Mouse (Mus musculus) megakaryocyte, embryonic 14.5 days (primary cell): ENCODE measurements around the gene Mtus2. TPM values are rescaled to one million over a fixed set of nuclear protein-coding genes. Genes with fewer than 3 reads are reported as not detected.

Experiments used
- H3K27me3 ChIP-seq: replicated peaks from 2 replicates; pipeline ENCODE3; 2012; ENCODE audit warnings: inconsistent platforms
- H3K36me3 ChIP-seq: replicated peaks from 2 replicates; pipeline ENCODE3; 2012; ENCODE audit warnings: low read length, inconsistent platforms, mixed read lengths
- H3K4me1 ChIP-seq: 2 replicates; pipeline ENCODE4 v1.6.1; 2012; ENCODE audit warnings: inconsistent platforms
- H3K4me3 ChIP-seq: replicated peaks from 2 replicates; pipeline ENCODE3; 2012; ENCODE audit warnings: moderate library complexity, mild to moderate bottlenecking, inconsistent platforms
- H3K9me3 ChIP-seq: 2 replicates; pipeline ENCODE4 v1.6.1; 2012; ENCODE audit warnings: inconsistent platforms
- FLI1 ChIP-seq: IDR thresholded peaks from 2 replicates; pipeline ENCODE4 v1.6.1; 2012; ENCODE audit warnings: low read length, inconsistent platforms, mixed read lengths
- GATA1 ChIP-seq: IDR thresholded peaks from 3 replicates; pipeline ENCODE4 v1.6.1; 2012; ENCODE audit warnings: mixed read lengths, low read length, inconsistent platforms, borderline replicate concordance
- polyA plus RNA-seq: library from polyadenylated mRNA; stranded (reverse); fragments of >175 nt; gene quantifications from 2 replicates; pipeline ENCODE4 v1.2.3, GENCODE M21; 2012; ENCODE audit warnings: low replicate concordance; ENCODE audit not compliant: insufficient read depth

Mtus2 gene
- polyA plus RNA-seq = not detected in 2 replicates

- H3K4me1 ChIP-seq = peaks cover 26% of the 10 kb centered on the region
- peaks cover 52% of the 10 kb centered on the region for H3K27me3 ChIP-seq
- H3K9me3 ChIP-seq = peaks cover 29% of the 10 kb centered on the region
- no peak for TF ChIP-seq GATA1
- TF ChIP-seq FLI1 = no peak
- no peaks in the 10 kb centered on the region for H3K36me3 ChIP-seq
- H3K4me3 ChIP-seq = peak within 1 kb of the TSS; percentile 90
Measured at GRCm38 (mm10) chr5:147956821-147957564, at the start of gene Mtus2. TSS of gene Mtus2 (plus strand) at chr5:147957320.

- peaks cover 16% of the 10 kb centered on the region for H3K4me1 ChIP-seq
- peaks cover 19% of the 10 kb centered on the region for H3K9me3 ChIP-seq
- H3K36me3 ChIP-seq = no peaks in the 10 kb centered on the region
- no peak overlapping the region for H3K4me3 ChIP-seq
- TF ChIP-seq FLI1 (no peak), GATA1 (no peak)
- peaks cover 3% of the 10 kb centered on the region for H3K27me3 ChIP-seq
Measured at GRCm38 (mm10) chr5:147907851-147908250, 49.3 kb upstream of the Mtus2 start.

- Histone ChIP-seq H3K4me1 (peaks cover 41% of the 10 kb centered on the region), H3K4me3 (peak overlapping the region; percentile 42), H3K36me3 (no peaks in the 10 kb centered on the region), H3K9me3 (peaks cover 15% of the 10 kb centered on the region), H3K27me3 (peaks cover under 1% of the 10 kb centered on the region)
- no peak for TF ChIP-seq FLI1
- TF ChIP-seq GATA1 = no peak
Measured at GRCm38 (mm10) chr5:147910807-147911509, 46.2 kb upstream of the Mtus2 start.

- Histone ChIP-seq H3K36me3 (no peaks in the 10 kb centered on the region), H3K9me3 (peaks cover 12% of the 10 kb centered on the region), H3K27me3 (no peaks in the 10 kb centered on the region), H3K4me3 (no peak overlapping the region), H3K4me1 (peaks cover 46% of the 10 kb centered on the region)
- no peak for TF ChIP-seq GATA1
Measured at GRCm38 (mm10) chr5:147911744-147912143, 45.4 kb upstream of the Mtus2 start.

GRCm38 (mm10) chr5:147913241-147913842 lies 43.8 kb upstream of the Mtus2 start:
- H3K4me3 ChIP-seq = no peak overlapping the region
- H3K4me1 ChIP-seq = peaks cover 60% of the 10 kb centered on the region
- no peak for TF ChIP-seq FLI1
- no peak for TF ChIP-seq GATA1
- H3K36me3 ChIP-seq = no peaks in the 10 kb centered on the region
- no peaks in the 10 kb centered on the region for H3K27me3 ChIP-seq
- peaks cover 9% of the 10 kb centered on the region for H3K9me3 ChIP-seq

GRCm38 (mm10) chr5:147915038-147915566 lies 42.0 kb upstream of the Mtus2 start:
- Histone ChIP-seq H3K9me3 (peaks cover 9% of the 10 kb centered on the region), H3K4me1 (peaks cover 72% of the 10 kb centered on the region)
- TF ChIP-seq FLI1 (no peak), GATA1 (no peak)

GRCm38 (mm10) chr5:147916171-147916570 lies 40.9 kb upstream of the Mtus2 start:
- H3K4me1 ChIP-seq = peaks cover 77% of the 10 kb centered on the region
- TF ChIP-seq GATA1 = no peak
- no peak for TF ChIP-seq FLI1
- H3K36me3 ChIP-seq = no peaks in the 10 kb centered on the region
- H3K9me3 ChIP-seq = peaks cover 3% of the 10 kb centered on the region
- no peak overlapping the region for H3K4me3 ChIP-seq
- H3K27me3 ChIP-seq = no peaks in the 10 kb centered on the region

More at GRCm38 (mm10) chr5:147915038-147915566, 42.0 kb upstream of the Mtus2 start:
- Histone ChIP-seq H3K36me3 (no peaks in the 10 kb centered on the region), H3K27me3 (no peaks in the 10 kb centered on the region), H3K4me3 (no peak overlapping the region)

GRCm38 (mm10) chr5:147918044-147918846 lies 38.9 kb upstream of the Mtus2 start:
- Histone ChIP-seq H3K4me3 (peak overlapping the region; percentile 89), H3K4me1 (peaks cover 78% of the 10 kb centered on the region), H3K36me3 (no peaks in the 10 kb centered on the region), H3K27me3 (no peaks in the 10 kb centered on the region), H3K9me3 (no peaks in the 10 kb centered on the region)
- TF ChIP-seq FLI1 (0 out of 2 replicates have a peak, but pooled peaks have one; percentile 48), GATA1 (peak; percentile 48; the same call in 1 of the 3 replicates)

- Histone ChIP-seq H3K36me3 (no peaks in the 10 kb centered on the region), H3K4me1 (peaks cover 50% of the 10 kb centered on the region), H3K27me3 (no peaks in the 10 kb centered on the region), H3K4me3 (no peak overlapping the region), H3K9me3 (no peaks in the 10 kb centered on the region)
- TF ChIP-seq GATA1 (no peak), FLI1 (no peak)
Measured at GRCm38 (mm10) chr5:147924621-147925020, 32.5 kb upstream of the Mtus2 start.
